Mouse (Mus musculus): ENCODE data around the gene Anapc2. TPM values are rescaled to one million over a fixed set of nuclear protein-coding genes. Genes with fewer than 3 reads are reported as not detected.

Gene Anapc2
- total and polyA plus RNA-seq, 2 experiments from 2014 or later = 46.7 to 105 TPM

GRCm38 (mm10) chr2:25297093-25297492 is 24.8 kb downstream of the Anapc2 start:
- Histone ChIP-seq H3K4me3 (ENCODE audit: low read length) (no peak overlapping the region), H3K4me2 (ENCODE audit: low read depth, low read length) (no peak overlapping the region), H3K9ac (replicated peaks; ENCODE audit: low read length) (no peak overlapping the region), H3K4me1 (ENCODE audit: insufficient read depth, low read length) (0 out of 2 replicates have a peak, but pooled peaks cover 5% of the 10 kb centered on the region), H3K36me3 (ENCODE audit: insufficient read depth, low read length) (peaks cover 23% of the 10 kb centered on the region), H3K27ac (no peak overlapping the region), H3K27me3 (ENCODE audit: insufficient read depth, low read length) (peaks cover 11% of the 10 kb centered on the region; the same call in 1 of the 2 replicates), H3K9me3 (ENCODE audit: low read length) (no peaks in the 10 kb centered on the region)
- ATAC-seq (no peak), DNase-seq (ENCODE audit: low spot score) (no peak)
- 84% methylated on average over 8 of the region's 8 CpGs for WGBS
- TF ChIP-seq CTCF (IDR thresholded peaks at IDR 0.05; ENCODE audit: low read depth) = no peak

- Histone ChIP-seq H3K9me3 (ENCODE audit: low read length) (no peaks in the 10 kb centered on the region), H3K9ac (replicated peaks; ENCODE audit: low read length) (no peak overlapping the region), H3K27me3 (ENCODE audit: insufficient read depth, low read length) (peaks cover 2% of the 10 kb centered on the region; the same call in 1 of the 2 replicates), H3K36me3 (ENCODE audit: insufficient read depth, low read length) (peaks cover 25% of the 10 kb centered on the region), H3K4me2 (ENCODE audit: low read depth, low read length) (no peak overlapping the region), H3K4me1 (ENCODE audit: insufficient read depth, low read length) (no peaks in the 10 kb centered on the region), H3K27ac (no peak overlapping the region), H3K4me3 (ENCODE audit: low read length) (no peak overlapping the region)
- 81% methylated on average over 10 of the region's 10 CpGs for WGBS
- TF ChIP-seq CTCF (IDR thresholded peaks at IDR 0.05; ENCODE audit: low read depth) = no peak
- DNase-seq (ENCODE audit: low spot score) (no peak), ATAC-seq (no peak)
These were observed 25.8 kb downstream of the Anapc2 start for GRCm38 (mm10) chr2:25298046-25298445.

GRCm38 (mm10) chr2:25303452-25303851 is 31.2 kb downstream of the Anapc2 start:
- 72% methylated on average over 3 of the region's 3 CpGs for WGBS
- DNase-seq (ENCODE audit: low spot score) (no peak), ATAC-seq (no peak)

GRCm38 (mm10) chr2:25303931-25304656 is 31.8 kb downstream of the Anapc2 start:
- H3K4me2 ChIP-seq (ENCODE audit: low read depth, low read length) = peak overlapping the region; percentile 65
- H3K27ac ChIP-seq = 0 out of 2 replicates have a peak overlapping the region, but pooled peaks have one; percentile 54
- peaks cover 7% of the 10 kb centered on the region for H3K36me3 ChIP-seq (ENCODE audit: insufficient read depth, low read length)
- peaks cover 6% of the 10 kb centered on the region; the same call in 1 of the 2 replicates for H3K4me1 ChIP-seq (ENCODE audit: insufficient read depth, low read length)
- DNase-seq (ENCODE audit: low spot score) (peak; percentile 45), ATAC-seq (peak; percentile 39; the same call in 1 of the 2 replicates)
- peak overlapping the region; percentile 35; the same call in 1 of the 2 replicates for H3K4me3 ChIP-seq (ENCODE audit: low read length)
- no peak for TF ChIP-seq CTCF (IDR thresholded peaks at IDR 0.05; ENCODE audit: low read depth)
- H3K27me3 ChIP-seq (ENCODE audit: insufficient read depth, low read length) = no peaks in the 10 kb centered on the region
- no peaks in the 10 kb centered on the region for H3K9me3 ChIP-seq (ENCODE audit: low read length)
- no peak overlapping the region for H3K9ac ChIP-seq (replicated peaks; ENCODE audit: low read length)
- WGBS = 61% methylated on average over 7 of the region's 7 CpGs

More at GRCm38 (mm10) chr2:25303452-25303851, 31.2 kb downstream of the Anapc2 start:
- Histone ChIP-seq H3K4me2 (ENCODE audit: low read depth, low read length) (no peak overlapping the region), H3K9ac (replicated peaks; ENCODE audit: low read length) (no peak overlapping the region), H3K4me3 (ENCODE audit: low read length) (no peak overlapping the region), H3K27me3 (ENCODE audit: insufficient read depth, low read length) (no peaks in the 10 kb centered on the region), H3K27ac (no peak overlapping the region), H3K9me3 (ENCODE audit: low read length) (no peaks in the 10 kb centered on the region), H3K36me3 (ENCODE audit: insufficient read depth, low read length) (peaks cover 4% of the 10 kb centered on the region), H3K4me1 (ENCODE audit: insufficient read depth, low read length) (peaks cover 6% of the 10 kb centered on the region; the same call in 1 of the 2 replicates)
- TF ChIP-seq CTCF (IDR thresholded peaks at IDR 0.05; ENCODE audit: low read depth) = no peak

- WGBS = 4% methylated on average over 45 of the region's 45 CpGs
- Histone ChIP-seq H3K27me3 (ENCODE audit: insufficient read depth, low read length) (no peaks in the 10 kb centered on the region), H3K9me3 (ENCODE audit: low read length) (no peaks in the 10 kb centered on the region), H3K27ac (0 out of 2 replicates have a peak overlapping the region, but pooled peaks have one; percentile 54), H3K4me2 (ENCODE audit: low read depth, low read length) (peak overlapping the region; percentile 65), H3K4me1 (ENCODE audit: insufficient read depth, low read length) (peaks cover 6% of the 10 kb centered on the region; the same call in 1 of the 2 replicates), H3K4me3 (ENCODE audit: low read length) (peak overlapping the region; percentile 35), H3K36me3 (ENCODE audit: insufficient read depth, low read length) (peaks cover 7% of the 10 kb centered on the region), H3K9ac (replicated peaks; ENCODE audit: low read length) (peak overlapping the region; percentile 37; the same call in 1 of the 2 replicates)
- DNase-seq (ENCODE audit: low spot score) (peak; percentile 68), ATAC-seq (peak; percentile 72)
- no peak for TF ChIP-seq CTCF (IDR thresholded peaks at IDR 0.05; ENCODE audit: low read depth)
These were observed 32.6 kb downstream of the Anapc2 start for GRCm38 (mm10) chr2:25304657-25305541.

GRCm38 (mm10) chr2:25305587-25306359 is 33.5 kb downstream of the Anapc2 start:
- DNase-seq (ENCODE audit: low spot score) (no peak), ATAC-seq (no peak)
- Histone ChIP-seq H3K27ac (no peak overlapping the region), H3K9me3 (ENCODE audit: low read length) (no peaks in the 10 kb centered on the region), H3K4me1 (ENCODE audit: insufficient read depth, low read length) (peaks cover 6% of the 10 kb centered on the region; the same call in 1 of the 2 replicates), H3K9ac (replicated peaks; ENCODE audit: low read length) (peak overlapping the region; percentile 37; the same call in 1 of the 2 replicates), H3K4me2 (ENCODE audit: low read depth, low read length) (peak overlapping the region; percentile 65), H3K4me3 (ENCODE audit: low read length) (peak overlapping the region; percentile 35), H3K27me3 (ENCODE audit: insufficient read depth, low read length) (no peaks in the 10 kb centered on the region), H3K36me3 (ENCODE audit: insufficient read depth, low read length) (peaks cover 11% of the 10 kb centered on the region)
- no peak for TF ChIP-seq CTCF (IDR thresholded peaks at IDR 0.05; ENCODE audit: low read depth)
- 51% methylated on average over 14 of the region's 14 CpGs for WGBS
